Mouse (Mus musculus) heart, embryonic 12.5 days (tissue): ENCODE measurements around the gene Agtrap. TPM values are rescaled to one million over a fixed set of nuclear protein-coding genes. Genes with fewer than 3 reads are reported as not detected.
A peak's percentile ranks its signal among the peaks of the same experiment; 100 is the strongest.
"Not testable (repeated sequence)": the region's sequence is repeated elsewhere in the genome, so short reads cannot be mapped to it uniquely, and the experiment has no call there.

ENCODE experiments used
- ATAC-seq: fragments of 200-750 bp; cut with Nextera tagmentation; 2 replicates; pipeline ENCODE4 v1.8.0; 2017; ENCODE audit warnings: moderate TSS enrichment, moderate library complexity; ENCODE audit not compliant: insufficient number of reproducible peaks, low FRiP score
- H3K27ac ChIP-seq: fragments of 300-500 bp; sonication (generic); 2 replicates; pipeline ENCODE4 v1.5.1; 2016; ENCODE audit warnings: mild to moderate bottlenecking, moderate library complexity; ENCODE audit not compliant: poor library complexity, severe bottlenecking
- H3K27me3 ChIP-seq: fragments of 300-500 bp; sonication (generic); replicated peaks from 2 replicates; pipeline ENCODE4 v1.6.1; 2016; ENCODE audit warnings: mild to moderate bottlenecking, moderate library complexity
- H3K36me3 ChIP-seq: fragments of 300-500 bp; sonication (generic); 2 replicates; pipeline ENCODE4 v1.6.1; 2016; ENCODE audit warnings: mild to moderate bottlenecking, moderate library complexity
- H3K4me1 ChIP-seq: fragments of 300-500 bp; sonication (generic); replicated peaks from 2 replicates; pipeline ENCODE4 v1.6.1; 2016; ENCODE audit warnings: mild to moderate bottlenecking
- H3K4me2 ChIP-seq: fragments of 300-500 bp; sonication (generic); 2 replicates; pipeline ENCODE4 v1.6.1; 2016; ENCODE audit warnings: mild to moderate bottlenecking, moderate library complexity
- H3K4me3 ChIP-seq: fragments of 300-500 bp; sonication (generic); 2 replicates; pipeline ENCODE4 v1.5.1; 2016; ENCODE audit warnings: mild to moderate bottlenecking
- H3K9ac ChIP-seq: fragments of 300-500 bp; sonication (generic); 2 replicates; pipeline ENCODE4 v1.6.1; 2016; ENCODE audit warnings: mild to moderate bottlenecking, moderate library complexity
- H3K9me3 ChIP-seq: fragments of 300-500 bp; sonication (generic); replicated peaks from 2 replicates; pipeline ENCODE4 v1.6.1; 2016; ENCODE audit warnings: mild to moderate bottlenecking, moderate library complexity
- WGBS: fragments of 180-500 bp; shearing (Covaris S2); methylation state at CpG from one replicate; pipeline ENCODE4 v1.1.7; 2016; 5-methylcytosine and 5-hydroxymethylcytosine counted together
- polyA plus RNA-seq: library from polyadenylated mRNA; unstranded; fragments of >200 nt; fragmentation: Nextera tagmentation; extraction: Ambion mirVana; gene quantifications from 2 replicates; pipeline ENCODE4 v1.2.1, GENCODE M21; 2016

The Agtrap gene
- polyA plus RNA-seq, 1 experiment from 2014 or later = 18.9 TPM

DNA sequence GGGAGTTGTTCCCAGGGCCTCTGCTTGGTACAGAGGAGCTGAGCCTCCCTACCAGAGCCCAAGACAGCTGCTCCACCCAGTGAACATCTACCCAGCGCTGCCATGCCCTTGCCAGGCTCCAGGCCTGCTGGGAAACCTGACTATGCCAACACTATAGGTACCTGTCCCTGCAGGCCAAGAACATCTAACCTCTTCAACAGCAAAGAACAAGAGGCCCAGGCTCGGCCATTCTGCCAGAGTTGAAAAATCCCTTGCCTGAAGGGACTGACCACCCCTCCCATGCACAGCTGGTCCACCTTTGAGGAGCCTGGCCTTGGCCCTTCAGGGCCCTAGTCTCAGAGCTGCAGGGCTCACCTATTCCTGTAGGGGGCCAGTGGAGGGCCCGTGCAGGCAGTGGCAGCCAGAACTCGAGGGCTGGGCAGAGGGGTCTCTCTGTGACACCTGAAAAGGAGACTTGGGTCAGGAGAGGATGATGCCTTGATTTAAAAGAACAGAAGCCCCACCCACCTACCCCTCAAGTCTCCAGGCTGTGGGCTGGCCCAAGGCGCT, 30.1 kb downstream of the Agtrap start:
- Histone ChIP-seq H3K27me3 (no peaks in the 10 kb centered on the region), H3K4me3 (no peak overlapping the region), H3K4me1 (peaks cover 8% of the 10 kb centered on the region), H3K9me3 (no peaks in the 10 kb centered on the region), H3K9ac (no peak overlapping the region), H3K4me2 (no peak overlapping the region), H3K27ac (no peak overlapping the region), H3K36me3 (peaks cover 62% of the 10 kb centered on the region)
- WGBS = 67% methylated on average over 5 of the region's 5 CpGs
- ATAC-seq = no peak

DNA sequence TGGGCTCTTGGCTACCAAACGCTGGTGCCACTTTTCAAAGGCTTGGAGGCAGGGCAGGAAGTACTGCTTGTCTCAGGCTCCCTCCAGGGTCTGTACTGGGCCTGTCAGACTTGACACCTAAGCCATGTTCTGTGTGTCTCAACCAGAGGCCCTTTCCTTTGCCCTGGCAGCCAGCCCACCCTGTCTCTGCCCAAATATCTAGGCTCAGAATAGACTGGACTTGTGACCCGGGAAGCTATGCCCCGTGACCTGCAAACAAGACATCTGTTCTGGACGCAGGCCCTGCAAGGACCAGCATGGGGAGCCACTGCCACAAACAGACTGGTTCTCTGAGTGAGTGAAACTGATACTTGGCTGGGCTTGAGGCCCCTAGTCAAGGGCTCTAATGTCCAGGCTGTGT, 31.0 kb downstream of the Agtrap start:
- H3K9ac ChIP-seq = no peak overlapping the region
- ATAC-seq = no peak
- H3K4me1 ChIP-seq = peaks cover 8% of the 10 kb centered on the region
- peaks cover 71% of the 10 kb centered on the region for H3K36me3 ChIP-seq
- H3K4me2 ChIP-seq = no peak overlapping the region
- H3K27me3 ChIP-seq = no peaks in the 10 kb centered on the region
- no peak overlapping the region for H3K27ac ChIP-seq
- no peaks in the 10 kb centered on the region for H3K9me3 ChIP-seq
- no peak overlapping the region for H3K4me3 ChIP-seq
- 73% methylated on average over 4 of the region's 4 CpGs for WGBS

DNA sequence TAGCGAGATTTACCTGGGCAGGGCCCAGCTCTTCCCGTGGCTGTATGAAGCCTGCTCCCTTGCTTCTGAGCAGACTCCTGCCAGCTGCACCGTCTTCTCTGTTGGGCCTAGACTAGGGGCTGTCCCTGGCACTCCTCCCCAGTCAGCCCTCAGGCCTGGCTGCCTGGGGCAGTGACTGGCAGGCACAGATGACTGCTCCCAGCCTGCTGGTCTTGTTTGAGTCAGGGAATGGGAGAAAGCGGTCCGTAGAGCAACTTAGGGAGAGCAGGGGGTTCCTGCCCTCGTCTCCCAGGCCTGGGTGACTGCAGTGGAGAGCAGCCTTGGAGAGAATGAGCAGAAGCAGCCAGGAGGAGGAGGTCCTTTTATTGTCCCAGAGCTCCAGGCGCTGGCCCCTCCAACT, 31.6 kb downstream of the Agtrap start:
- peaks cover 77% of the 10 kb centered on the region for H3K36me3 ChIP-seq
- ATAC-seq = no peak
- 89% methylated on average over 7 of the region's 7 CpGs for WGBS
- peaks cover 8% of the 10 kb centered on the region for H3K4me1 ChIP-seq
- H3K4me2 ChIP-seq = no peak overlapping the region
- H3K9me3 ChIP-seq = no peaks in the 10 kb centered on the region
- no peak overlapping the region for H3K9ac ChIP-seq
- H3K27ac ChIP-seq = no peak overlapping the region
- H3K27me3 ChIP-seq = no peaks in the 10 kb centered on the region
- H3K4me3 ChIP-seq = no peak overlapping the region

DNA sequence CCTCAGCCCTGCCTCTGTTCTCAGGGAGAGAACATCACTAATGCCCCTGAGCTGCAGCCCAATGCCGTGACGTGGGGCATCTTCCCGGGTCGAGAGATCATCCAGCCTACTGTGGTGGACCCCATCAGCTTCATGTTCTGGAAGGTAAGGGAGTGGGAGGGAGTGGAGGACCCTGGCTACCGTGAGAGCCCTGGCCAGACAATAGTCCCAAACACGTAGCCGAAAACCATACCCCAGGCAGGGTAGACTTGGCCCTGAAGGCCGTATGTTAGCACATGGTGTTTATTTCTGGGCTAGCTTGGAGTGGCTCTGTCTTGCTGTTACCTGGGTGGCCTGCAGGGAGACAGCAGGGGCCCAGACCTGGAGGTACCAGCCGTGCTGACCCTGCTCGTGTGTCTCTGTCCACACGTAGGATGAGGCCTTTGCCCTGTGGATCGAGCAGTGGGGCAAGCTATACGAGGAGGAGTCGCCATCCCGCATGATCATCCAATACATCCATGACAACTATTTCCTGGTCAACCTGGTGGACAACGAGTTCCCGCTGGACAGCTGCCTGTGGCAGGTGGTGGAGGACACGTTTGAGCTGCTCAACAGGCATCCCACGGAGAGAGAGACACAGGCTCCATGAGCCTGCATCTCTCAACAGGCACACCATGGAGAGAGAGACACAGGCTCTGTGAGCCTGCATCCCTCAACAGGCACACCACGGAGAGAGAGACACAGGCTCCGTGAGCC, 32.7 kb downstream of the Agtrap start:
- no peak overlapping the region for H3K4me3 ChIP-seq
- no peaks in the 10 kb centered on the region for H3K9me3 ChIP-seq
- peaks cover under 1% of the 10 kb centered on the region; the same call in 1 of the 2 replicates for H3K4me1 ChIP-seq
- H3K27me3 ChIP-seq = no peaks in the 10 kb centered on the region
- no peak overlapping the region for H3K27ac ChIP-seq
- peaks cover 87% of the 10 kb centered on the region for H3K36me3 ChIP-seq
- ATAC-seq = no peak
- 90% methylated on average over 21 of the region's 21 CpGs for WGBS
- no peak overlapping the region for H3K9ac ChIP-seq
- no peak overlapping the region for H3K4me2 ChIP-seq

DNA sequence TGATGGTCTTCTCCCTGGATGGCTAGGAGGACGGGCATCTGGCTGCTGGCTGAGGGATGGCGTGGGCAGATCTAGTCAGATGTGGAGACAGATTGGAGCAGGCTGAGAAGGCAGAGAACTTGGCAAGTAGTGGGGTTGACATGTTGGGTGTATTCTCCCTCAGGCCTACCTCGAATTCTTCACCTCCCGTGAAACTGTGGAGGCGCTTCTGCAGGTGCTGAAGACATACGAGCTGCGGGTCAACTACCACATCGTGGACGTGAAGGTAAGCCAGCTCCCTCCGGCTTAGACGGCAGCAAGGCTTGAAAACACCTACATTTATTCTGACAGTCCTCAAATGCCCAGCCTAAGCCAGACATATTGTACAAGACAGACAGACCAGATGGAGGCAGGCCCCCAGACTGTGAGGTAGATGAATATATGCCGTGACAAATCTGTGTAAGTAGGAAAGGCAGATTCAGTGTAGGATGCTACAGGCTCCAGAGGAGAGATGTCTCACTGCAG, 34.4 kb downstream of the Agtrap start:
- no peaks in the 10 kb centered on the region for H3K27me3 ChIP-seq

DNA sequence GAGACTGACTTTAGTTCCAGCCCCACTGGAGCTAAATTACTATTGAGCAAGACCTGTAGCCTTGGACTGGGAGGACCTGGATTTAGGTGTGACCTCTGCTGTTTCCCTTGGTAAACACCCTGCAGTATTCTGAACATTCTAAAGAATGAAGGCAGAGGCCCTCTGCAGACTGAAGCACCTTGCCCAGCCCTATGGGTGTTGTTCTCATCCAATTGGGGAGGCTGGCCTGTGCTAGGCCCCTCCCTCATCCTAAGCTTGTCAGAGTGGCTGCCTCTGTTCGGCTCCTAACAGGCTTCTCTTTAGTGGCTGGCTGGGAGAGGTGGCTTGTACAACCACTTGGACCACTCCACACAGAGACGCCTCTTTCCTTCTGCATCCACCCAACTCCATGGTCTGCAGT, 34.9 kb downstream of the Agtrap start:
- Histone ChIP-seq H3K9me3 (no peaks in the 10 kb centered on the region), H3K4me2 (no peak overlapping the region), H3K27me3 (no peaks in the 10 kb centered on the region), H3K36me3 (peaks cover 96% of the 10 kb centered on the region), H3K27ac (no peak overlapping the region), H3K4me3 (no peak overlapping the region), H3K9ac (no peak overlapping the region), H3K4me1 (no peaks in the 10 kb centered on the region)
- WGBS = 65% methylated on average over 2 of the region's 2 CpGs
- no peak for ATAC-seq

More for the DNA sequence above, 34.4 kb downstream of the Agtrap start:
- Histone ChIP-seq H3K9ac (no peak overlapping the region), H3K9me3 (no peaks in the 10 kb centered on the region), H3K4me1 (no peaks in the 10 kb centered on the region), H3K4me3 (no peak overlapping the region), H3K27ac (no peak overlapping the region), H3K36me3 (peaks cover 96% of the 10 kb centered on the region), H3K4me2 (no peak overlapping the region)
- no peak for ATAC-seq
- WGBS = 89% methylated on average over 12 of the region's 12 CpGs

DNA sequence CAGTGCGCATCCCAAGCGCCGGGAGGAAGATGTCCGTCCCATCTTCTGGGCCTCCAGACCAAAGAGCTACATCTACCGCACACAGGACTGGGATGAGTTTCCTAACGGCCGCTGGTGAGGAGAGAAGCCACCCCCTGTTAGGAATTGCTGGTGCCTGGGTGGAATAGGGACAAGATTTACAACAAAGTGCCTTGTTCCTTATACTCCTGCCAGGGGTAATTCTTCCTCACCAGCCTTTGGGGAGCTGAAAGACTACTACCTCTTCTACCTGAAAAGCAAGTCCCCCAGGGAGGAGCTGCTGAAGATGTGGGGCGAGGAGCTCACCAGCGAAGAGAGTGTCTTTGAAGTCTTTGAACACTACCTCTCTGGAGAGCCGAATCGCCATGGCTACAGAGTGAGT, 35.9 kb downstream of the Agtrap start:
- Histone ChIP-seq H3K9ac (no peak overlapping the region), H3K4me2 (no peak overlapping the region), H3K36me3 (peaks cover 93% of the 10 kb centered on the region), H3K9me3 (no peaks in the 10 kb centered on the region), H3K4me1 (peaks cover under 1% of the 10 kb centered on the region; the same call in 1 of the 2 replicates), H3K27me3 (no peaks in the 10 kb centered on the region), H3K4me3 (no peak overlapping the region), H3K27ac (no peak overlapping the region)
- no peak for ATAC-seq
- WGBS = 88% methylated on average over 11 of the region's 11 CpGs

DNA sequence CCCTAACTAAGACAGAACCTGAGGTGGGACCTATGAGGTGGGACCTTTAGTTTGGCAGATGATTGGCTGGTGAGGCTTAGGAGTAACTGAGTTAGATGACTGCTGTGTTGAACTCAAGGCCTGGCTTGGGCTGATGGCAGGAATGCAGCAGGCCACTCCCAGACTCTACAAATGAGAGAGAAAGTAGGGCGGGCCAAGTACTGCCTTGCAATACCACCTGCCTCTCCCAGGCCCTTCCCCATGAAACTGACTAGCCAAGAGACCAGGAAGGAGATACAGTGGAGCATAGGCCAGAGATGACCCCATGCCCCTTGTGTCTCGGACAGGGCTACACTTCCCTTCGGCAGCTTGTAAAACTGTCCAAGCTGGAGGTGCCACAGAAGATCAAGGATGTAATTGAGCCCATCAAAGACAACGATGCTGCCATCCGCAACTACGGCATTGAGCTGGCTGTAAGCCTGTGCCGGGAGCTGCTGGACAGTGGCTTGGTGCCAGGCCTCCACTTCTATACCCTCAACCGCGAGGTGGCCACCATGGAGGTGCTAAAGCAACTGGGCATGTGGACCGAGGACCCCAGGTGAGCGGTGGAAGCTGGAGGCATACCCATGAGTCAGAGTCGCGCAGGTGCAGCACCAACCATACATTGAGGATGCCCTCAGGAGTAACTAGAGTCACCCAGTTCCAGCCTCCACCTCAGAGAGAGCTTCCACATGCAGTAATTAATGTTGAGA, 36.6 kb downstream of the Agtrap start:
- Histone ChIP-seq H3K27me3 (no peaks in the 10 kb centered on the region), H3K27ac (no peak overlapping the region), H3K4me3 (no peak overlapping the region), H3K4me1 (peaks cover 7% of the 10 kb centered on the region), H3K36me3 (peaks cover 86% of the 10 kb centered on the region), H3K4me2 (no peak overlapping the region), H3K9me3 (no peaks in the 10 kb centered on the region), H3K9ac (no peak overlapping the region)
- ATAC-seq = no peak
- 91% methylated on average over 13 of the region's 13 CpGs for WGBS

DNA sequence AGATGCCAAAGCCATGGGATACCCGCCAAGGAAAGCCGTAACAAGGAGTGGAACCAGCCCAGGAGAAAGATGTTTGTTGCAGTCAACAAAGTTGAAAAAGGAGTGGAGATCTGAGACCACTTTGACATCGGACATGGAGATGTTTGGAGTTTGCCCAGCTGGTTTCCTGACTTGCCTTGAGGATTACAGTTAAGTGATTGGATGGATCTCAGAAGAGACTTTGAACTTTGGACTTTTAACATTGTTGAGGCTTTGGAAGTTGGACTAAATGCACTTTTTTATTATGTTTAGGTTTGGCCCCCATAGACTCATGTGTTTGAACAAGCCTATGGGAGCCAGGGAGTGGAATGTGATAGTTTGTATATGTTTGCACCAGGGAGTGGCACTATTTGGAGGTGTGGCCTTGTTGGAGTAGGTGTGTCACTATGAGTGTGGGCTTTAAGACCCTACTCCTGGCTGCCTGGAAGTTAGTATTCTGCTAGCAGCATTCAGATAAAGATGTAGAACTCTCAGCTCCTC, 37.4 kb downstream of the Agtrap start:
- 88% methylated on average over 3 of the region's 3 CpGs for WGBS
- H3K4me2 ChIP-seq, H3K27me3 ChIP-seq, H3K4me3 ChIP-seq, ATAC-seq, H3K27ac ChIP-seq, H3K9ac ChIP-seq, H3K9me3 ChIP-seq: not testable (repeated sequence)
- Histone ChIP-seq H3K4me1 (peaks cover 14% of the 10 kb centered on the region), H3K36me3 (peaks cover 84% of the 10 kb centered on the region)

DNA sequence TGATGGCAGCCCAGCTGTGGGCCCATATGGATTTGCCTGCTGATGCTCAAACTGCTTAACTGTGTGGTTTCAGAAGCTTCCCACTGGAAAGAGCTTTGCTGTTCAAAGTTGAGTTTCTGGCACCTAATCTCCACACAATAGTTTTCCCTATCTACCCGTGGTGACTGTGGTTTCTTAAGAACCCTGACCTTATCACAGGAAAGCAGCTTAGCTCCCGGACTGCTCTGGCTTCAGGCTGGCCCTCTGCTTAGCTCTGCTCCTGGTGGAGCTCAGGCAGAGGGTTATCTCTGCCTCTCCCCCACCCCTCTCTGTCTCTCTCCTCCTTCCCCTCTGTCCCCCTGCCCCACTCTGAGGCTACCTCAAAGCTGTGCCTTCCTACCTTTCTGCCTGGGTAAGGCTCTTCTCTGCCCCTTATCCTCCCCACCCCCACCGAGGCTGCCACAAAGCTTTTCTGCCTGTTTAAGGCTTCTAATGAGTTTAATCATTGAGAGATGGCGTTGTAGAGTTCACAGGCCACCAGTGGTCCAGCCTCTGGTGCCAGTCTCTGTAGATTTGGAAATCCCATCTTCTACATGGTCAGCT, 41.3 kb downstream of the Agtrap start:
- H3K27ac ChIP-seq = peak overlapping the region; percentile 73
- WGBS = 22% methylated on average over 4 of the region's 4 CpGs
- H3K4me1 ChIP-seq = peaks cover 45% of the 10 kb centered on the region
- no peak overlapping the region for H3K4me3 ChIP-seq
- H3K27me3 ChIP-seq = no peaks in the 10 kb centered on the region
- H3K9ac ChIP-seq = no peak overlapping the region; the same call in 1 of the 2 replicates
- peak overlapping the region; percentile 42; the same call in 1 of the 2 replicates for H3K4me2 ChIP-seq
- H3K36me3 ChIP-seq = peaks cover 69% of the 10 kb centered on the region
- no peaks in the 10 kb centered on the region for H3K9me3 ChIP-seq
- ATAC-seq = peak; percentile 88

DNA sequence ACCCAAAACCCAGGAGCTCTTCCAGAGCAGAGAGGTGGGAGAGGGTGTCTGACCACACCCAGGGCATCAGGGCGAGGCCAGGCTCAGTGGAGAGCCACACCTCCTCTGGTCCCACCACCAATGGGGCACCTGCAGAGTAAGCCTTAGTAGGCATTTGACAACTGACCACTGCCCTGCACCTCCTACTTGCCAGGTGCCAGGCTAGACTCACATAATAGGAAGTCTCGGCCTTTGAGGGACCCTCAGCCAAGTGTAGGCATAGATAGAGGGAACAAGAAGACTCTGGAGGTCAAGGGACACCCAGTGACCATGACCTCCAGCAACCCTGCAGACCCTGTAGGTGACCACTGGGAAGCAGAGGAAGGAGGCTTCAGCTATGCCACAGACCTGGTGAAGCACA, 43.7 kb downstream of the Agtrap start:
- 85% methylated on average over 2 of the region's 2 CpGs for WGBS
- ATAC-seq = 0 out of 2 replicates have a peak, but pooled peaks have one; percentile 33
- H3K36me3 ChIP-seq = peaks cover 46% of the 10 kb centered on the region

More for the DNA sequence above, 43.7 kb downstream of the Agtrap start:
- Histone ChIP-seq H3K4me2 (peak overlapping the region; percentile 47), H3K27me3 (no peaks in the 10 kb centered on the region), H3K4me3 (no peak overlapping the region; the same call in 1 of the 2 replicates), H3K9ac (peak overlapping the region; percentile 53; the same call in 1 of the 2 replicates), H3K4me1 (peaks cover 67% of the 10 kb centered on the region), H3K27ac (no peak overlapping the region), H3K9me3 (no peaks in the 10 kb centered on the region)
